Mouse (Mus musculus) spleen, postnatal 10 days (tissue): ENCODE measurements around the gene Col19a1.

Source experiments
- DNase-seq, 2 experiments: peaks; one replicate each; pipeline ENCODE4 v3.0.0; 2021 to 2022; ENCODE audit warnings: low spot score in 2 of 2

Col19a1 gene

DNA sequence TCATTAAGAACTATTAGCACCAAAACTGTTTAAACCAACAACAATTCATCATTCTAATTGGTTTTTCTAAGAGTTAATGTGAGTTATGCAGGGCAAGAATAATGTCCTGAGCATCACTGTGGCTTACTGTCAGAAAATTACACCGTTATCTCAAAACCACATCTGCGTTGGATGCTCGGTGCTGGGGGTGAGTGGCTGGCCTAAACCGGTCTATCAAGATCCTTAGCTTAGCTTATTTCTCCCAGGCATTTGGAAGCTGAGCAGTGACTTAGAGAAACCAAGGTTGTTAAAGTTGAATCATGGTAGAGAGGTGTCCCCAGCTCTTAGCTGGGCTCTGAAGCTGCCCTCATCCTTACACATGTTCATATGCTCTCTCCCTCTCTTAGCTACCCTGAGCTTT, 276.4 kb downstream of the Col19a1 start:
- DNase-seq: no peak

DNA sequence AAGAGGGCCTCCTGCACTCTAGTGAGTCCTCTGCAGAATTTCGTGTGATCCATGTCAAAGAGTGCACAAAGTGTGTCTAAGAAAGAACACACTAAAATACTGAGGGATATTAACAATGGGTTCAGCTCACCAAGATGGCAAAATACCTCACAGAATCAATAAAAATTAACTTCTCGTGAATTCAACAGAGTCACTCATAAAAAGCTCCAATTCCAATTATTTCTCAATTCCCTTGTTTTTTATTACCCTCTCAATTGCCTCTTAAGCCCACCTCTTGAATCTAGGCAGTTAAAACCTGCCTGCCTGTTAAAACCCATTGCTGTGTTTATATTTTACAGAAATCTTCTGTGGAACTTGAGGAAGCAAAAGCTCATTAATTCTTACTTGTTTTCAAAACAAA, 277.1 kb downstream of the Col19a1 start:
- DNase-seq: no peak

DNA sequence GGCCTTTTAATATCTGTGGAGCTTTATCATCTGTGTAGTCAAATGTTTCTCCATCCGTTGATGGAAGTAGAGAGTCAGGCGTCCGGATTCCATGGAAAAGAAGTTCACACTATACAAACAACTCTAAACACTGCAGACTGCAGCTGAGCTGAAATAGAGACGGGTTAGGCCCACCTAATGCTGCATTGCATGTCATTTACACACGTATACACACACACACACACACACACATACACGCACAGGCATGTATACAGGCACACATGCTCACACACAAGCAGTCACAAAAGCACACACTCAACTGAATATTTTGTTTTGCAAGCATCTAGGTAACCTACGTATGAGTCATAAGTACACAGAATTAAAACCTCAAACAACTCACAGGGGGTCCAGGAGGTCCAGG, 284.2 kb downstream of the Col19a1 start:
- no peak for DNase-seq

DNA sequence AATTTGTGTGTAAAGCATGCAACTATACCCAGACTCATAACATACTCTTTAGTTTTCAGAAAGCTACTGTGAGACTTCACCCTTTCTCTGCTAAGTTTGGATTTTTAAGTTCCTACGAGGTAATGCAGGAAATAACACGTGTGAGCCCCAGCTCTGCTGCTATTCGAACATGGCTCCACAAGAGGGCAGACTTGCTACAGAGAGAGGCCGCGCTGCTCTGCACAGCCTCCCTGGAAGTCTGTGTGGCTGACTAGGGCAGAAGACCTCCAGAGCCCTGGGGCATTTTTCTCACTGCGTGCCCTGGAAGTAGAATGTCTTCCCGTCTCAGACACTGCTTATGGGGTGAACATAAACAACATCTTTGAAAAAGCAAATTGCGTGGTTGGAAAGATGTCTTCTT, 284.6 kb downstream of the Col19a1 start:
- DNase-seq: peak in 1 of 2 experiments; percentile 16

DNA sequence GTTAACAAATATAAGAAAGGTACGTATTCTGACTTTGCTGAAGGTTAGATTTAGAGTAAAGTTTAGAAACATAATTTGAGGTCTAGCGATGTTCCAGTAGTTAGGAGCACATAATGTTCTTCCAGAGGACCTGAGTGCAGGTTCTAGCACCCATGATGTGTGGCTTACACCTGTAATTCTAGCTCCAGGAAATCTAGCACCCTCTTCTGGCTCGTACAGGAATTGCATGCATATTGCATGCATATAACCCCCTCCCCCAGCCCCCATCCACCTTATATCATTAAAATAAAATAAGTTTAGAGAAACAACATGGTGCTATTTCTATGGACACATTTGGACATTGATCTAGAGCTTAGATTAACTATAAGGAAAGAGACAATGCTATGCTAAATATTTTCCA, 286.6 kb downstream of the Col19a1 start:
- DNase-seq: no peak

DNA sequence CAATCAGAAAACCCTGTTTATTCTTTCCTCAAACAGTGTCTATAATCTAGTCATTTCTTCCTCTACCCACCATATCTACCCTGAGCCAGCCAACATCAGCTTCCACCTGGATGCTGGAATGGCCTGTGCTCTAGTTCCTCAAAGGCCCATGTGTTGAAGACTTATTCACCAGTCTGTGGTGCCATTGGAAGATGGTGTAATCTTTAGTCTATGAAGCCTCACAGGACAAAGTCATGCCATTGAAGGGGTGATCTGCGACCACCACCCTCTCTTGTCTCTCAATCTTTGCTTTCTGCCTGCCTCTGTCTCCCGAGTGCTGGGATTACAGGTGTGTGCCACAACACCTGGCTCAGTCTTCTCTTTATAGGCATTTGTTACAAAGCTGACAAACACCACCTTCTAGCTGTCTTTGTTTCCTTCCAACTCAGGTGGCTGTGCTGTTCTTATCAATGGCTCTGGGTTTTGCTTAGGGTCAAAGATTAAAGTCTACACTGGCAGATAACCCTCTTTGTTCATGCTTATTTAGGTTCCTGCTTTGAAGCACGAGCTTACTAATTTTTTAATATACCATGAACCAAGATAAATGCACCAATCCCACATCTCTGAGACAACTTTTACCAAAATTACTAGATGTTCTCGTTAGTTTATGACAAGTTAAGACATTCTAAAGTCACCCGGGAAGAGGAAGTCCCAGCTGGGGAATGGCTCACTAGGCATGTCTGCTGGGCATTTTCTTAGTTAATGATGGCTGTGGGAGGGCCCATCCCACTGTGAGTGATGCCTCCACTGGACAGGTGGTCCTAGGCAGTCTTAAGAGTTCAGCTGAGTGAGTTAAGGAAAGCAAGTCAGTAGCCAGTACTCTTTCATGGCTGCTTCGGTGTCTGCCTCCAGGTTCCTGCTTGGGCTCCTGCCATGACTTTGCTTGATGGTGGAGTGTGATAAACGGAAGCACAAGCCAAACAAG, 292.0 kb downstream of the Col19a1 start:
- DNase-seq: no peak

DNA sequence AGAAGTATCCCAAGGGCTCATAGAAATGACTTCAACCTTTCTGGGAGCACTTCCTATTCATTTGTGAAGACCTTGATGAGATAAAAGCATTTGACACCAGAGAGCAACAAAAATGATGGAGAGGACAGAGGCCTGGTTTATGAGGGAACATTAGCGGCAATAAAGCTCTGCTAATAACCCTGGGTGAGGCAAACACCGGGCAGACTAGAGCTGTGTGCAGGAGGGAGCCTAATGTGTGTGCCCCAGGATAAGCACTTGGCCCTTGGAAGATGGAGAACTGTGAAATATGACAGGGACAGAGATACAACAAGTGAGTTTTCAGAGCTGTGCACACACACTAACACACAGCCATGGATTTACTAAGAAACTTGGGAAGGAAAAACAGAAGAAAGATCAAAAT, 294.8 kb downstream of the Col19a1 start:
- DNase-seq: no peak

DNA sequence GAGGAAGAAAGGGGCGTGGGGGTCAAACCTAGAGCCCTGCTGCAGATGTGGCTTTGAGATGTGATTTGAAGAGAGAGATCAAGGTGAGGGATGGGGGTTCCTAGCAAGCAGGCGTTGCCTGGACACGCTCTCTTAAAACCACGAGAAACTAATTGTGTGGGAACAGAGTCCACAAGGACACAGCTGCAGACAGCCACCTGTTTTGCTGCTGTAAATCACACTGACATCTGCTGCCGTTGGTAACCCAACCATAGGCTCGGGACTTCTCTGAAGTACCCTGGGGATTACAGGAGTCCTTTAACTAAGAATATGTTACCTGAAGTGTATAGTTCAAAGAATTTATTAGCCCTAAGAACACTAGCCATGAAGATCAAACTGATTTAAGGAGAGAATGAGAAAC, 300.9 kb downstream of the Col19a1 start:
- no peak for DNase-seq

DNA sequence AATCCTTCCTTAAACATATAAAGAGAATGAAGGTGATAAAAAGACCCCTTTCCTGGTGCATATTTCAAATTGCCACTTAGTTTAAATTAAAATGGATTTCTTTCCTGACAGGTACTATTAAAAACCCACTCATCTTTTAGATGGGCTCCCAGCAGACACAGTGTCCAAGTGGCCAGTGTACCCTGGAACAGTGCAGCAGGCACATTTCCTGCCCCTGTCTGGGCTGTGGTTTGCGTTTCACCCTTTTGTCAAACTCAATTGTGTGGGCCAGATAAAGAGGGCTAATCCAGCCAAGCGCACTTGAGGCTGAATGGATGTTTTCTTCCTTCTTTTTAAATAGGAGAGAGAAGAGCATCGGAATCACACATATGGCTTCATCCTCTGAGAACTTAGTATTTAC, 320.2 kb downstream of the Col19a1 start:
- DNase-seq: no peak

DNA sequence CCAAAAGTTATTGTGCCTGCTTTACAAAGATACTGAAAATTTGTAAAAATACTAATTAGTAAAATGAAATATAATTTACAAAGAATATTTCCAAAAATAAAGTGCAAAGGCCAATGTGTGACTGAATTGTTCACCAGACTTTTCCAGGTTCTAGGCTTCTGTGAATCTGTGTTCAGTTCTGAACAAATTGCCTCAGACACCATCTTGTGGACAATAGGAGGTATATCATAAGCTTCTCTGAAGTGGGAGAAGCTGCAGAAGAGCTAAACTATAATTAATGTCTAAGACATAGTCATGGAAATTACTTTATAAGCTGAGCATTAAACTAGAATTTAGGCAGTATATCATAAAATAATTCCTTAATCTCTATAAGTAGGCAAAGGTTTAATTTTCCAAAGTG, 326.1 kb downstream of the Col19a1 start:
- DNase-seq: no peak

DNA sequence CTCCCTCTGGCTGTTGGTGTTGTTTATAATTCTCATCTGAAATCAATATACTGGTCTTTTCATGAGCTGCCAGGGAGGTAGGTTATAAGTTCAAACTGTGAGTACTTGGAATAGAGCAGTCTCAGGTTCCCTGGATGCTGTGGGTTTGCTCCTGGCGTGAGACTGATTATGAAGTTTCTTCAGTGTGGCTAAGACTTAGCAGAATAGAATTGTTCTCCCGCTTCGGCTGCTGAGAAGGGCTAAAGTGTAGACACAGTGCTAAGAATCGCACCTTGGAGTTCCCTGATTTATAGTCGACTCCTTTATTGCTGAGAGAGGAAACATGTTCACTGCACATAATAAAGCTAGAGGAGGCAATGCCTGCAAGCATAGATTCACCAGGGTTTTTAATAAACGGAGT, 327.9 kb downstream of the Col19a1 start:
- no peak for DNase-seq

DNA sequence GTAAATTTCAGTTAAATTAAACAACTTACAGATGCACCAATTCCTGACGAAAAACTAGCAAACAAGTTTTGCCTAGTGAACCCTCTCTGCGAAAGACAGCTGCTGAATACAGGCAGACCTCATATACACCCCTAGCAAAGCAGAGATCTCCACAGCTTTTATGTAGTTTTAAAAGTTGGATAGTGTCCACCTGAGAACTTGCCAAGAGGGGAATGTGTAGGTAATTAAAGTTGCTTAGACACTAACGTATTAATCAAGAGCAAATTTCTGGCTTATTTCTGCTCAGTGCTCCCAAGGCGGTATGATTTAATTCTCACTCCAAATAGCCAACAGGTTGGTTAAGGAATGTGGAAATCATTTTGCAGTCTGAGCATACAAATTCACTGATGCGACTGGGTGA, 329.3 kb downstream of the Col19a1 start:
- DNase-seq: no peak

DNA sequence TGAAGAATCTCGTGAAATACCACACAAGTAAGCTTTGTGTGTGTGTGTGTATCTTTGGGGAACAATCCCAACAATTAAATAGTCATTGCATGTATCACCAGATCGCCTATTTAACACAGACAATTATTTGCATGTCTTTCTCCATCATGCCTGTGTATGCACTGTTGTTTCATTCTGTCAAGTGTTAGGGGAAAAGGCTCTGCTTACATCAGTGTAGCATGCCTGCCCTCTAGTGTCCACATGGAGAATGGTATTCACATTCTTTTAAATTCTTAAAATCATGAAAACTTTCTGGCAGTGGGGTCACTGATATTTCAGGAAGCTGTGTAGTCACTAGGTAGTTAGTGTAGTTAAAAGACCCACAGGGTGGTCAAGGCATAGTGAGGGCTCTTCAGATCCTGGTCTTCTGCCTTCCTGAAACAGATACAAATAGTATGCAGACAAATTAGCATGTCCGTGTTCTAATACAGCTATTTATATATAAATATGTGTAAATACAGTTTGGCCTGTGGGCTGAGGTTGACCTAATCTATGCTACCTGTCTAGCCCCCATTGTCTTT, 338.1 kb downstream of the Col19a1 start:
- no peak for DNase-seq

DNA sequence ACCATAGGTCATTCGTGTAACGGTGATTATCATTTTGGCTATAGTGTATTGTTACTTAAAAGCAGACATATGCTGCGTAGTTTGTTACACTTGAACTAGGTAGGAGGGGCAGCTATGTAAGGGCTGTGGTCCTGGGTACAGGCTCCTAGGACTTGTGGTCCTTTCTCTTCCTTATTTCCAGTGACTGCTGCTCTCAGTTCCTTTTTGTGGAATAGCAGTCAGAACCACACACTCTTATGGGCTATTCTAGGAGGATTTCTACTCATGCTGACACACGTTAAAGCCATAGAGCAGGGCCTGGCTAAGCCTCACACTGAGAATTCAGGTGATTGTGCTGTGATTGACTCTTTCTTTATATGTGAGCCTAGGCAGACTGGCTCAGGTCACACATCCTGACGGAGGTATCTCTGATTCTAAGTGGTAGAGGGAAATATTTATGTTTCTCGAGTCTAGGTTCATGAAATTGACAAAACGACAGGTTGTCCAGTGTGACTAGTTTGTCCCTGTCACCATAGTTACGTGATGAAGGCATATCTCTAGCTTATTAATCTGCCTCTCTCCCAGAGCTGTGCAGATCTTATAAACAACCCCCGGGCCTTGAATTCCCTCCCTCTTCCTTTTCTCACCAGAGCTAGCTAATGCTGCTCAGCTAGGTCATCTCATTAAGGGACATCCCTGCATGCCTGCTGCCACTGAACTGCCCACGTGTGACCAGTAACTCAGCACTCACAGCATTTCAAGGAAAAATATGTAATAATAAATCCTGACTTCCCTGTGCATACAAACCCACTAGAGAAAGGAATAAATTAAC, 338.8 kb downstream of the Col19a1 start:
- DNase-seq: no peak

DNA sequence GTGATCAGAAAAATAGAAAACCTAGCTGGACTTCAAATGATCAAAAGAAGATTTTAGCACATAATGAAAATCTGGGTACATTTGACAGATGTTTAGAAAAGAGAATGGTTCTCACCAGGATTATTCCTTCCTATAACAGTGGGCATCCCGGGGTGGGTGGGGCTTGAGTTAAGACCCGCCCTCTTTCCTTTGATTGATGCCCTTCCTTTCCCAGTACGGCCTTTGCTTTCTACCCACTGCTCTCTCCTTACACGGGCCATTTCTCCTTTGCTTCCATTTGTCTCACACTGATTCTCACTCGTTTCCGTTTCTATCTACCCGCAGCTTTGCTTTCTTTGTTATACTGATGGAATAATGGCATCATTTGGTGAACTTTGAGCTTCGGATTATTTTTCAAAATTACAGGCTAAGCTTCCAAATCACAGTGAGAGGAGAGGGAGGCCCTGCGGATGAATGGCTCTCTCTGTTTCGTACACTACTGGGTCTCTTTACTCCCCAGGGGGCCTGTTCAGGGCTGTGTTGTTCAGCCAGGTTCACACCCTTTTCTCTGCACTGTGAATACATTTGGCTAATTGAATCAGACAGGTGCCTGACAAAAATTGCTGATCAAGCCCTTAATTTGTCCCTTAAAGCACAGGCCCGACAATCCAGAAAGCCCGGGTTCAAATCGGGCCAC, 341.4 kb downstream of the Col19a1 start:
- DNase-seq: no peak

DNA sequence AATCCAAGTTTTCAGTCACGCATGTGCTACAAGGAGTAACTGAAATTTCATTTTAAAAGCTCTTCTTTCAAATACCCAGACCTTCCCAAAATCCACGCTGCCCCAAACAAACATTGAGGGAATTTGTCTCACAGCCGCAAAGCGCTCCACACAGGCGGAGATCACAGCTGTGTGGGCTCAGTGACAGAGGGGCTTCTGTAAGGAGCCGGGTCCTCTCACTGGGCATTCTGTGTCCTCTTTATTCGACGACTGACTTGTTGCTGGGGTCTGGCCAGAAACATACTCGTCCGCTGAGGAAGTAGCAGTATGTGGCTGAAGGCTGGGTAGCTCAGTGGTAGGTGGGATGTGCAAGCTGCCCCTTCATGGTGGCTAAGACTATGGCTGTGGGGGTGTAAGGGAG, 342.3 kb downstream of the Col19a1 start:
- no peak for DNase-seq

DNA sequence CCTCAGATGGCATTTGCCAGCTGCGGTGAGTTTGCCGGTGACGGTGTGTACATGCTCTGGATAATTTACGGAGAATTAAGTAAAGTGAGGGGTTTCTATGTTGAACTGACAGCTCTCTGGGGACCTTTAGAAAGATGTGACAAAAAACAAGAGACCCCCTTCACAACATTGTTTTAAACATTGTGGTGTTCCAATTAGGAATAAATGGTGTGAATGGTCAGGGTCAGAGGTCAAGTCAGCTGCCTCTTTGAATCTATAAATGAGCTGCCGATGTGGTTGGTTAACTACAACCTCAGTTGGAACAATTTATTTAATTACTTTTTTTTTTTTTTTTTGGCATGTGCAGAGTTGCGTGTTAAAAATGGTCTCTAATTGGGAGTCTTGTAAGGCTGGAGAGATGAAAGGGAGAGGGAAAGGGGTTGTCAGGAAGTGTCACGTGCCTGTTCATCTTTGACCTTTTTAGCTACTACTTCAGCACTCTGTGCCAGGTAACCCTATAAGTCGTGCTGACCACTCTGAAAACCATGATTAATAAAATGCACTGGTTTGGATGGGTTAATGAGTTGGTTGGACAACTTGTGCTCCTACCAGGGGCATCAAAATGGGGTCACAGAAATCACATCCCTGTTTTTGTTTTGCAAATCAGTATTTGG, 347.1 kb downstream of the Col19a1 start:
- DNase-seq: no peak

DNA sequence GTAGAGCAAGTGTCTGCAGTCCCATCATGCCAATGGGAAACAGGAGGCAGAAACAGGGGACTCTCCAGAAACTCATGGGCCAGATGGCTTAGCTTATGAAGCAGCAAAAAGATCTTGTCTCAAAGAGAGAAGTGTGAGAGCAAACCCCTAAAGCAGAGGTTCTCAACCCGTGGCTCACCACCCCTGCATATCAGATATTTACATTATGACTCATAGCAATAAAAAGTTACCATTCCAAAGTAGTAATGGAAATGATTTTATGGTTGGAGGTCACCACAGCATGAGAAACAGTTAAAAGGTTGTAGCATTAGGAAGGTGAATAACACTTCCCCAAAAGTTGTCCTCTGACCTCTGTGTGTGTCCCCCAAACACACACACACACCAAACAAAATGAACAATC, 350.9 kb downstream of the Col19a1 start:
- no peak for DNase-seq

DNA sequence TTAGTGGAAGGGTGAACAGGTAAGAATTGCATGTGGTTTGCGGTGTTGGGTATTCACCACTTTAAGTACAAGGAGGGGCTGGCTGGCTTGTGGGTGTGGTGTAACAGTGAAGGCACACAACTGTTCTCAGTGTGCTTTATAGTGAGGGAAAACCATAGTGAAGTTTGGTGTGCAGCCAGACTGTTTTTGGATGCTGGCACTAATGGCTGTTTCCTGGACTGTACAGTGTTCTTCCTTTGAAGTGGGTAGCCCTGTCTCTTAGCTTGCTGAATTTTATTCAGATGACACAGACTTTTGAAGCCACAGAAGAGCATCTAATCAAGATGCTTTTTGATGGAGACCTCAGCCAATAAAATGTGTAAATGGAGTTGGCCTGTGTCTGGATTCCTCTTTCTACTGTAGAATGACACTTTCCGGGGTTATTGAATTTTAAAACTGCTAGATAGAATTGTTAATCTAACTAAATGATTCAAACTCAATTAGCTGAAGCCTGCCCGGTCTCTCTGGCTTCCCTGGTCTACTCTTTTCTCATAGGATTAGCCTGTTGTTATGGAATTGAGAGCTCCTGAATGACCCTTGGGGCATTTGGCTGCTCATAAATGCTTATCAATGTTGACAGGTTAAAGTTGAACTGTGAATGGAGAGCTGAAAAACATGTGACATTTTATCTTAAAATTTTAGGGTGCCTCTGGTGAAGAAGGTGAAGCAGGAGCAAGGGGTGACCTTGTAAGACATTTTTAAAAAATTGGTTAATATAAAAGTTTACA, 355.6 kb downstream of the Col19a1 start:
- DNase-seq: no peak

DNA sequence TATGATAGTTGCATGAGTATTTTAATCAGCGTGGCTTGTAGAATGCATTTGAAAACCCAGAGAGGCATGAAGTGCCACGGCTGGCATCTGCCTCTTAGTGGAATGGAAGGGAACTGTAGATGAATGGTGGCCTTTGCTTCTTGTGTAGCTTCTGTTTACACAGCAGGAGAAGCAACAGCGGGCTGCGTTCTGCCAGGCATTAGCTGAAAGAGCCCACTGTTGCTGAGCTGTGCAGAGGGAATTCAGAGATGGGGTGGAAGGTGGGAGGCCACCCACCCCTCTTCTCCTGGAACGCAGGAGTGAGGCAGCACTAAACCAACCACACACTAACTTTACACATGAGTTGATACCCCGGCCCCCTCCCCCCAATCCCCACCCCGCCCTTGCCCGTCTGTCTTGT, 356.8 kb downstream of the Col19a1 start:
- no peak for DNase-seq

DNA sequence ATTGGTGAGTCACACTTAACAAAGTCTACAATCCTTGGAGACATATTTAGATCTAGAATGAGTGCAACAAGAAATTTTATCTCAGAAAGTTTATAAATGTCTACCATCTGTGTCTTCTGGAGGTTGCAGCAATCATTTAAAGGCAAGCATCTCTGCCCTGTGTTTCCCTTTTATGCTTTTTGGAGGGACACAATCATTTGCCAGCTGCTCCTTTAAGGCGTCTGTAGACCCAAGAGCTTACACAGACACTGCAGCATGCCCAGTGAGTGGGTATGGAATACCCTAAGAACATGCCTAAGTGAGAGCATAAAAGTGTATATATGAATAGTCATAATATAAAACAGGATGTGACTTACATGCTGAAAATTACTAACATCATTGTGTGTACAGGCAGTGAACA, 357.7 kb downstream of the Col19a1 start:
- no peak for DNase-seq
